In genomic region chr12:70679701-70680425, GRCm38 (mm10) we compare ENCODE assay signal across 9 mouse cellular contexts.
DNase-seq lines count a peak whose midpoint lies in the region; ATAC-seq lines count a peak whose summit lies in the region.
"Had no signal": no experiment of that assay in that cellular context is flagged by ENCODE, and none has a peak within 500 bp of the region (broad histone marks: within the 10 kb centered on the region; RNA-seq: fewer than 3 reads in every experiment).

No protein-coding gene starts in this region.

- no peaks in the 10 kb centered on the region for H3K36me3 ChIP-seq in lung, embryonic 15.5 days
- H3K36me3 ChIP-seq in neural tube, embryonic 15.5 days, result no peaks in the 10 kb centered on the region

- H3K9ac ChIP-seq in lung, embryonic 15.5 days, result no peak overlapping the region
- no peak overlapping the region for H3K9ac ChIP-seq in neural tube, embryonic 15.5 days (replicated peaks)

- no peak for DNase-seq in lung, adult 18-20 months
- DNase-seq in gastrocnemius, postnatal 10 days, result peak; percentile 67
- peak; percentile 47 to 57 for DNase-seq in layer of hippocampus, postnatal 10 days (ENCODE audit: low spot score in 2 of 2)
- no peak for DNase-seq in spleen, adult 18-20 months
- no peak for DNase-seq in natural killer cell, adult 2 months (ENCODE audit: low spot score in 2 of 2)
- DNase-seq in adrenal gland, postnatal 36 days, result no peak

- no peak overlapping the region for H3K27ac ChIP-seq in lung, embryonic 15.5 days
- peak overlapping the region; percentile 66 for H3K27ac ChIP-seq in neural tube, embryonic 15.5 days (replicated peaks)
- H3K27ac ChIP-seq: kidney, postnatal 0 days had no signal

- H3K27me3 ChIP-seq in lung, embryonic 15.5 days, result no peaks in the 10 kb centered on the region
- no peaks in the 10 kb centered on the region for H3K27me3 ChIP-seq in neural tube, embryonic 15.5 days (replicated peaks)

- H3K4me3 ChIP-seq in lung, embryonic 15.5 days, result no peak overlapping the region
- H3K4me3 ChIP-seq in neural tube, embryonic 15.5 days (replicated peaks), result no peak overlapping the region; the same call in 1 of the 2 replicates

- H3K9me3 ChIP-seq in lung, embryonic 15.5 days, result no peaks in the 10 kb centered on the region
- H3K9me3 ChIP-seq in neural tube, embryonic 15.5 days (replicated peaks), result no peaks in the 10 kb centered on the region

- WGBS in lung, embryonic 15.5 days, result 54% methylated on average over 20 of the region's 20 CpGs
- 43% methylated on average over 20 of the region's 20 CpGs for WGBS in neural tube, embryonic 15.5 days

- H3K4me1 ChIP-seq in lung, embryonic 15.5 days, result peaks cover 8% of the 10 kb centered on the region
- peaks cover 21% of the 10 kb centered on the region for H3K4me1 ChIP-seq in neural tube, embryonic 15.5 days

- ATAC-seq in lung, embryonic 15.5 days (ENCODE audit: borderline replicate concordance, extremely low read depth, low FRiP score, low TSS enrichment), result peak; percentile 15; the same call in 1 of the 2 replicates
- ATAC-seq in neural tube, embryonic 15.5 days (ENCODE audit: low FRiP score), result peak; percentile 75

- peak overlapping the region; percentile 20; the same call in 1 of the 2 replicates for H3K4me2 ChIP-seq in lung, embryonic 15.5 days
- H3K4me2 ChIP-seq in neural tube, embryonic 15.5 days, result peak overlapping the region; percentile 31

Comparison
In these comparisons a context has a peak if more than half of its experiments do, and no peak if none do; other contexts are left out.
1. DNase-seq: peak in gastrocnemius, postnatal 10 days (single experiment) and layer of hippocampus, postnatal 10 days (2 of 2); none in lung, adult 18-20 months (0 of 2), spleen, adult 18-20 months (0 of 2), natural killer cell, adult 2 months (0 of 2) and adrenal gland, postnatal 36 days (0 of 2).